Mouse (Mus musculus) embryonic facial prominence, embryonic 10.5 days (tissue): Measurements from ENCODE around the gene Syt2. TPM values are rescaled to one million over a fixed set of nuclear protein-coding genes. Genes with fewer than 3 reads are reported as not detected.

ENCODE experiments used
- DNase-seq: peaks from one replicate; pipeline ENCODE4 v3.0.0-alpha.2; 2017; ENCODE audit warnings: low spot score
- H3K27ac ChIP-seq: fragments of 300-500 bp; sonication (generic); replicated peaks from 2 replicates; pipeline ENCODE4 v1.5.1; 2016; ENCODE audit warnings: mild to moderate bottlenecking
- H3K27me3 ChIP-seq: fragments of 300-500 bp; sonication (generic); replicated peaks from 2 replicates; pipeline ENCODE4 v1.6.1; 2016; ENCODE audit warnings: low read depth, mild to moderate bottlenecking; ENCODE audit not compliant: poor library complexity, severe bottlenecking
- H3K36me3 ChIP-seq: fragments of 300-500 bp; sonication (generic); replicated peaks from 2 replicates; pipeline ENCODE4 v1.6.1; 2016; ENCODE audit warnings: mild to moderate bottlenecking, moderate library complexity
- H3K4me1 ChIP-seq: fragments of 300-500 bp; sonication (generic); 2 replicates; pipeline ENCODE4 v1.6.1; 2016
- H3K4me3 ChIP-seq: fragments of 300-500 bp; sonication (generic); 2 replicates; pipeline ENCODE4 v1.5.1; 2016; ENCODE audit warnings: mild to moderate bottlenecking, moderate library complexity
- H3K9me3 ChIP-seq: fragments of 300-500 bp; sonication (generic); 2 replicates; pipeline ENCODE4 v1.6.1; 2016; ENCODE audit warnings: mild to moderate bottlenecking
- WGBS: fragments of 180-500 bp; shearing (Covaris S2); methylation state at CpG from one replicate; pipeline ENCODE4 v1.1.7; 2016; 5-methylcytosine and 5-hydroxymethylcytosine counted together
- polyA plus RNA-seq: library from polyadenylated mRNA; unstranded; fragments of >200 nt; fragmentation: Nextera tagmentation; extraction: Ambion mirVana; gene quantifications from 2 replicates; pipeline ENCODE4 v1.2.1, GENCODE M21; 2016

The Syt2 gene
- polyA plus RNA-seq, 1 experiment from 2014 or later = 3.8 TPM

DNA sequence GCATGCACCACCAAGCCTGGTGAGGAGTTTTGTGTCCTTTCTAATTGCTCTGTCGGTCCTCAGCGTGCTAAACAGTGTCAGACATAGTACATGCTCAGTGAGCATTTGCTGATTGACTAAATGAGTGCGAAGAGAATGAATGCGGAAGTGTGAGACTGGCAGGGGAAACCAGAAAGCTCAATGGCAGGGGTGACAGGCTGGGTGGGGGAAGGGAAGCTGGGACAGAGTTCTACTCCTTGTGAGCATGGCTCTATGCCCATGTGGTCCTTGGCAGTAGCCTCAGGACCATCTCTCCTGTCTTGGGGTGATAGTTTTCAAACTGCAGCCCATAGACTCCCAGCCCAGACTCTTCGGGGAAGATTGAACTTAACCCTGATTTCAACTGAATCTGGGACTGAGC lies 52.0 kb downstream of the Syt2 start:
- H3K27ac ChIP-seq = no peak overlapping the region
- WGBS = 81% methylated on average over 5 of the region's 5 CpGs
- DNase-seq = no peak

DNA sequence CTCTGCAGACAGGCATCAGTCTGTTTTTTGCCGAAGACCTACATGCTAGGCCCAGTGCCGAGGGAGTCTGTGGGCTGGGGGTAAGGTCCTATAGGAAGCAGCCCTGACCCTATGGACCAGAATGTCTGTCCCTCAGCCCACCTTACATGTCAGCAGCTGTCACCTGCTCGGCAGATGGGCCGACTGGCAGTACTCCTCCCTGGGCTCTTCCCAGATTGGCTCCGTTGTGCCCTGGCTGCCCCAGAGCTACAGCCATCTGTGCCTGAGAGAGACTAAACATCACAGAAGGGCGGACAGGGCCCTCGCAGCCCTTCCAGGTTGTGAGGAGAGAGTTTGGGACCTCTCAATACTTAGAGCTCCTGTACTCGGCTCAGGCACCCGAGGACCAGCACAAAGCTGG lies 52.9 kb downstream of the Syt2 start:
- H3K27ac ChIP-seq = peak overlapping the region; percentile 24; the same call in 1 of the 2 replicates
- peaks cover 24% of the 10 kb centered on the region for H3K27me3 ChIP-seq
- no peaks in the 10 kb centered on the region for H3K9me3 ChIP-seq
- H3K36me3 ChIP-seq = no peaks in the 10 kb centered on the region
- WGBS = 66% methylated on average over 9 of the region's 9 CpGs
- H3K4me1 ChIP-seq = peaks cover 39% of the 10 kb centered on the region
- no peak for DNase-seq
- H3K4me3 ChIP-seq = no peak overlapping the region

More for the DNA sequence above, 52.0 kb downstream of the Syt2 start:
- H3K4me3 ChIP-seq = no peak overlapping the region
- H3K4me1 ChIP-seq = peaks cover 36% of the 10 kb centered on the region
- peaks cover 16% of the 10 kb centered on the region for H3K27me3 ChIP-seq
- H3K36me3 ChIP-seq = no peaks in the 10 kb centered on the region
- H3K9me3 ChIP-seq = no peaks in the 10 kb centered on the region

DNA sequence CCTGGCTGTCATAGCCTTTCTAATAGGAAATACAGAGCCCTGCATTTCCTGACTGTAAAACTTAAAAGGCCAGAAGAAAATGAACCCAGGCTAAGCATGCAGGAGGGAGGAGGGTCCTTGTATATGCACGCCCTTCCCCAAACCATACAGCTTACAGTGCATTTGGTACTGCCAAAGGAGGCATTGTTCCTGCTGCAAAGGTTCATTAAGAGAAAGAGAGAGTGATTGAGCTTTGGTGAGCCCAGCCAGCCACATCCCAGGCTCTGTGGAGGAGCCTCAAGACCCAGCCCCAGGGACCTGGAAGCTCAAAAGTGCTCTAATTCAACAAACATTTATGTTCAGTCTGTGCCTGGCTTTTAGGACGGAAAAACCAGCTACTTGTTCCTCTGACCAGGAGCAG lies 53.7 kb downstream of the Syt2 start:
- H3K4me1 ChIP-seq = peaks cover 46% of the 10 kb centered on the region
- H3K27me3 ChIP-seq = peaks cover 32% of the 10 kb centered on the region
- no peaks in the 10 kb centered on the region for H3K36me3 ChIP-seq
- WGBS = 35% methylated on average over 2 of the region's 2 CpGs
- no peak overlapping the region for H3K27ac ChIP-seq
- no peak for DNase-seq
- H3K4me3 ChIP-seq = no peak overlapping the region
- H3K9me3 ChIP-seq = no peaks in the 10 kb centered on the region

DNA sequence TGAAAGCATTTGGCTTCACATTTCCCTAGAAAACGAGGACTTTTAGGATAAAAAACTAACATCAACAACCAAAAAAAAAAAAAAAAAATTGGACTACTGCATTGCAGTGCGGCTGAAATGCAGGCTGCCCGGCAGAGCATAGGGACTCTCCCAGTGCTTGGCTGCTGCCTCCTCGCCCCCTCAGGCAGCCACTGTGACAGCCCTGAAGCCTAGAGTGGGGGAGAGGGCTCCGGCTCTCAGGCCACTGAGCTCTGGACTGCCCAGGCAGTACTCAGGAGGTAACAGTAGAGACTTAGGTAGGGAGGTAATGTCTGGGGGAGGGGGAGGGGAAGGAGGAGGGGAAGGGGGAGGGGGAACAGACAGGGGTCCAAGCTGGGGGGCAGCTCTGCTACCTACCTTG lies 54.2 kb downstream of the Syt2 start:
- no peak for DNase-seq
- Histone ChIP-seq H3K4me3 (no peak overlapping the region), H3K36me3 (no peaks in the 10 kb centered on the region), H3K9me3 (no peaks in the 10 kb centered on the region), H3K27me3 (peaks cover 37% of the 10 kb centered on the region), H3K4me1 (peaks cover 49% of the 10 kb centered on the region), H3K27ac (no peak overlapping the region; the same call in 1 of the 2 replicates)
- WGBS = 23% methylated on average over 5 of the region's 5 CpGs

GRCm38 (mm10) chr1:134701191-134701590 lies 54.7 kb downstream of the Syt2 start:
- H3K4me1 ChIP-seq = peaks cover 49% of the 10 kb centered on the region
- H3K36me3 ChIP-seq = no peaks in the 10 kb centered on the region
- no peak overlapping the region for H3K4me3 ChIP-seq
- no peaks in the 10 kb centered on the region for H3K9me3 ChIP-seq
- WGBS = 10% methylated on average over 6 of the region's 6 CpGs
- H3K27me3 ChIP-seq = peaks cover 42% of the 10 kb centered on the region
- H3K27ac ChIP-seq = no peak overlapping the region
- no peak for DNase-seq

GRCm38 (mm10) chr1:134703232-134703631 lies 56.8 kb downstream of the Syt2 start:
- Histone ChIP-seq H3K36me3 (no peaks in the 10 kb centered on the region), H3K9me3 (no peaks in the 10 kb centered on the region), H3K27me3 (peaks cover 63% of the 10 kb centered on the region), H3K4me1 (peaks cover 51% of the 10 kb centered on the region), H3K27ac (no peak overlapping the region), H3K4me3 (no peak overlapping the region)
- 88% methylated on average over 2 of the region's 2 CpGs for WGBS
- DNase-seq = no peak

DNA sequence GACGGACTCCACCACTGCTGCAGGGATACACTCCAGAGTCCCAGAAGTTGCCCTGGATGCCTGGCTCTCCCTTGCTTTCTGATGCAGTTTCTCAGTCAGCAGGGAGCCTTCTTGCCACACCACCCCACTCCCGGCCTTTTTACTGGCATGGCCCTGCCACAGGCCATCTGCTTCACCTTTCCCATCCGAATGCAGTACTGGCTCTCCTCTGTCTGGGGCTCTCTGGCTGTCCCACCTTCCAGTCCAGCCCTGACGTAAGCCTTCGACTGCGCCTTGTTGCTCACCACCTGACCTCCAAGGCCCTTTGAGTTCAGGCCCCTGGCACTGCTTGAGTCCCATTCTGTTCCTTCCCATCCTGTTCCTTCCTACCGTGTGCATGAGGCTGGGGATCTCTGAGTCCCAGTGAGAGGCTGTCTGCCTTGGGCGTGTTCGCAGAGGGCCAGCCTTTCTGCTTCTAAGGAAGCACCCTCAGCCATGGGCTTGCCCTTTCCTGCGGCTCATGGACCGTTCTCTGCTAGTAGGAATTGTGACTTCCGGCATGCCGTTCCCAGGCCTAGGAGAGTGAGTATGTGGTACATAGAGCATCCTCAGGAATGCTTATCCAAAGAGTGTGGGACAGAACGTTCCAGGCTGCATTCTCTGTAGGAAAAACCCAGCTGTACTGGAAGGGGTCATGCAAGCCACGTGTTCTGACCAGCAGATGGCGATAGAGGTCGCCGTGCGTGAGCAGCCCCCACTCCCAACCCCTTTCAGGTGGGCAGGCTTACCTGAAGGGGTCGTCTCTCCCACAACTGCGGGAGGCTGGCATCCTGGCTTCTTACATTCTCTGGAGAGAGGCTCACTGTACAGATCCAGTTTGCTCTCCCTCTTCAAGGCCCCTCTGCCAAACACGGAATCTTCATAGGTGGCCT lies 58.2 kb downstream of the Syt2 start:
- no peaks in the 10 kb centered on the region for H3K9me3 ChIP-seq
- H3K4me3 ChIP-seq = no peak overlapping the region
- DNase-seq = peak; percentile 73
- peaks cover 57% of the 10 kb centered on the region for H3K4me1 ChIP-seq
- peaks cover 70% of the 10 kb centered on the region for H3K27me3 ChIP-seq
- WGBS = 34% methylated on average over 22 of the region's 22 CpGs
- no peak overlapping the region for H3K27ac ChIP-seq
- H3K36me3 ChIP-seq = no peaks in the 10 kb centered on the region

- no peaks in the 10 kb centered on the region for H3K9me3 ChIP-seq
- 42% methylated on average over 2 of the region's 2 CpGs for WGBS
- H3K36me3 ChIP-seq = no peaks in the 10 kb centered on the region
- H3K4me1 ChIP-seq = peaks cover 50% of the 10 kb centered on the region
- peaks cover 86% of the 10 kb centered on the region for H3K27me3 ChIP-seq
- H3K27ac ChIP-seq = no peak overlapping the region
- DNase-seq = no peak
- no peak overlapping the region for H3K4me3 ChIP-seq
These were observed 60.1 kb downstream of the Syt2 start for GRCm38 (mm10) chr1:134706549-134706948.

DNA sequence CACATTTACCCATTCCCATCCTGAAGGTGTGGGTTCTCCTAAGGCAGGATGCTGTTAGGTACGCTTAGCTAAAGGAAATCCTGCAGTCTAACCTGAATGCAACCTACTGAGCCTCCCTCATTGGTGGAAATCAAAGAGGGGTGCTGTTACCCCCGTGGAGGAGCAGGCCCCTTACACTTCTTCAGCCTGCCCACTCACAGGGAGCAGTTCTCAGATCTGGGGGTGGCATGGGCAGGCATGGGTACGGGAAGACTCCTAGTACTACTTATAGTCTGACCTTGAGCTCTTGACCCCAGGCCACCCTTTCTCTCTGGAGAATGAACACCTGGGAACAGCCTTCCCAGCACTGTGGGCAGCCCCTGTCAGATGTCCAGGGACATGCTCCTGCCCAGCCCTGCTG lies 61.0 kb downstream of the Syt2 start:
- Histone ChIP-seq H3K27ac (no peak overlapping the region), H3K4me1 (peaks cover 49% of the 10 kb centered on the region), H3K4me3 (no peak overlapping the region), H3K36me3 (no peaks in the 10 kb centered on the region), H3K27me3 (peaks cover 92% of the 10 kb centered on the region), H3K9me3 (no peaks in the 10 kb centered on the region)
- DNase-seq = no peak
- WGBS = 72% methylated on average over 3 of the region's 3 CpGs

GRCm38 (mm10) chr1:134708274-134708673 lies 61.8 kb downstream of the Syt2 start:
- peaks cover 44% of the 10 kb centered on the region for H3K4me1 ChIP-seq

GRCm38 (mm10) chr1:134708801-134709385 lies 62.4 kb downstream of the Syt2 start:
- Histone ChIP-seq H3K9me3 (no peaks in the 10 kb centered on the region), H3K4me3 (peak overlapping the region; percentile 66), H3K27ac (peak overlapping the region; percentile 85), H3K36me3 (no peaks in the 10 kb centered on the region), H3K4me1 (peaks cover 45% of the 10 kb centered on the region), H3K27me3 (peaks cover 99% of the 10 kb centered on the region)
- DNase-seq = peak; percentile 76
- under 1% methylated on average over 46 of the region's 46 CpGs for WGBS

More at GRCm38 (mm10) chr1:134708274-134708673, 61.8 kb downstream of the Syt2 start:
- DNase-seq = no peak
- Histone ChIP-seq H3K36me3 (no peaks in the 10 kb centered on the region), H3K9me3 (no peaks in the 10 kb centered on the region), H3K4me3 (peak overlapping the region; percentile 66), H3K27ac (peak overlapping the region; percentile 85), H3K27me3 (peaks cover 97% of the 10 kb centered on the region)
- 8% methylated on average over 8 of the region's 8 CpGs for WGBS

DNA sequence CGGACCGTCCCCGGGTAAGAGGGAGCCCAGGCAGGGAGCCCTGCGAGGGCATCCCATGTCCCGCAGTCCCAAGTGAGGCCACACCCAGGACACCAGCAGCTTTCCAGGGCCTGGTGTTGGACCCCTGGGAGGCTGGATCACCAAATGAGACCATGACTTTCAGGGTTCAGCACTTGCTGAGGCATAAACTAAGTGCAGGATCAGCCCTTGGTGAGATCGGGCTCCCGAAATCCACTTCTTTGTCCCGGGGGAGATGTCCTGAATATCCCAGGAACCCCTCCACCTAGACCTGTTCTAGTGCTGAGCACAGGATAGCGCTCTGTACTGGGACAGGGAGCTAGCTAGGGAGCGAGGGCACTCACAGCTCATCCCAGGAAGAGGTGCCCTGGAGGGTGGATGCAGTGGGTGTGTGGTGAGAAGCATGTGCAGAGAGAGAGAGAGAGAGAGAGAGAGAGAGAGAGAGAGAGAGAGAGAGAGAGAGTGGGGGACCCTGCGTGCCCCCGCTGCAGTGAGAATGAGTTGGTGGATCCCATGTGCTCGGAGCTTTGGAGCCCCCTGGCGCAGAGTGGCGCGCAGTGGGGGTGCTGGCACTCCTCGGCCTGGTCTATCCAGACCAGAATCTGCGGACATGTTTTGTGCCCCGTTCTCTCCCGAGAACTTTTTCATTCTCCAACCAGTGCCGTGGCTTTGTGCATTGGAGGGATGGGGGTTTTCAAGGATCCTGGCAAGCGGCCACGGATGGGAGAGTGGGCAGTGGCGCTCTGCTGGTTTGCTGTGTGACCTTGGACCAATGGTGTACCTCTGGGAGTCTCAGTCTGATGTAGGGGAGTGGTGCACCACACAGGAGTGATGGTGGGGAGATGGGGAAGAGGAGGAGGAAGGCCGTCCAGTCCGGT lies 63.2 kb downstream of the Syt2 start:
- WGBS = 11% methylated on average over 26 of the region's 26 CpGs
- peaks cover 99% of the 10 kb centered on the region for H3K27me3 ChIP-seq
- H3K36me3 ChIP-seq = no peaks in the 10 kb centered on the region
- no peak for DNase-seq
- peak overlapping the region; percentile 66 for H3K4me3 ChIP-seq
- H3K4me1 ChIP-seq = peaks cover 51% of the 10 kb centered on the region
- H3K27ac ChIP-seq = peak overlapping the region; percentile 85
- no peaks in the 10 kb centered on the region for H3K9me3 ChIP-seq
